In genomic region chr8:4276111-4276465, GRCm38 (mm10) we compare ENCODE assay signal across 8 mouse cellular contexts. TPM values are rescaled to one million over a fixed set of nuclear protein-coding genes. Genes with fewer than 3 reads are reported as not detected.
DNase-seq lines count a peak whose midpoint lies in the region; ATAC-seq and TF ChIP-seq lines count a peak whose summit lies in the region.

No protein-coding gene starts in this region.

- peak overlapping the region; percentile 83 for H3K4me2 ChIP-seq in liver, embryonic 11.5 days
- peak overlapping the region; percentile 69 for H3K4me2 ChIP-seq in stomach, embryonic 16.5 days (ENCODE audit: low read depth, low read length)

- H3K9ac ChIP-seq in liver, embryonic 11.5 days (ENCODE audit: low read depth, low read length) = peak overlapping the region; percentile 90
- H3K9ac ChIP-seq in stomach, embryonic 16.5 days (ENCODE audit: low read length) = peak overlapping the region; percentile 80

- DNase-seq in gastrocnemius, adult 2 months = no peak
- DNase-seq in gastrocnemius, adult 18-20 months (ENCODE audit: low spot score) = no peak
- no peak for DNase-seq in testis, postnatal 10 days (ENCODE audit: low spot score)
- no peak for DNase-seq in liver, embryonic 11.5 days (ENCODE audit: low spot score)
- DNase-seq in adrenal gland, adult (ENCODE audit: inconsistent age in 2 of 2, low spot score in 1 of 2) = no peak

- TF ChIP-seq POLR2A in testis, adult 2 months (IDR thresholded peaks at IDR 0.05; ENCODE audit: control insufficient read depth, low read depth, low read length) = no peak

- intact Hi-C loops in gastrocnemius, adult 2 months (cut with DNase I) = loop anchor here (2.0 kb wide), 1 partner anchor 47 kb away; no protein-coding TSS in a partner anchor

- H3K36me3 ChIP-seq in testis, adult 2 months (ENCODE audit: control insufficient read depth, insufficient read depth, low read length) = no peaks in the 10 kb centered on the region
- H3K36me3 ChIP-seq in liver, embryonic 11.5 days (ENCODE audit: control insufficient read depth, insufficient read depth, low read length) = peaks cover 17% of the 10 kb centered on the region
- H3K36me3 ChIP-seq in stomach, embryonic 16.5 days (ENCODE audit: control insufficient read depth, insufficient read depth, low read length) = 0 out of 2 replicates have a peak, but pooled peaks cover 5% of the 10 kb centered on the region

- peaks cover 4% of the 10 kb centered on the region for H3K4me1 ChIP-seq in testis, adult 2 months (ENCODE audit: control insufficient read depth, insufficient read depth, low read length)
- peaks cover 5% of the 10 kb centered on the region for H3K4me1 ChIP-seq in liver, embryonic 11.5 days (replicated peaks; ENCODE audit: control insufficient read depth, insufficient read depth, low read length)
- H3K4me1 ChIP-seq in stomach, embryonic 16.5 days (ENCODE audit: control insufficient read depth, insufficient read depth, low read length) = peaks cover 5% of the 10 kb centered on the region

- peak overlapping the region; percentile 75 for H3K4me3 ChIP-seq in gastrocnemius, adult 2 months
- peak overlapping the region; percentile 93 for H3K4me3 ChIP-seq in testis, adult 2 months (ENCODE audit: control insufficient read depth, low read depth, low read length)
- peak overlapping the region; percentile 76 for H3K4me3 ChIP-seq in liver, embryonic 11.5 days (ENCODE audit: low read depth, low read length)
- peak overlapping the region; percentile 78 for H3K4me3 ChIP-seq in stomach, embryonic 16.5 days (replicated peaks; ENCODE audit: low read length)

- TF ChIP-seq CTCF in gastrocnemius, adult 2 months (IDR thresholded peaks at IDR 0.05) = no peak
- no peak for TF ChIP-seq CTCF in testis, adult 2 months (IDR thresholded peaks at IDR 0.05; ENCODE audit: control insufficient read depth, insufficient read depth, insufficient replicate concordance, low read depth, low read length)

- no peak for ATAC-seq in liver, embryonic 11.5 days (replicated peaks; ENCODE audit: low FRiP score)
- ATAC-seq in stomach, embryonic 16.5 days (ENCODE audit: insufficient read depth, low FRiP score) = peak; percentile 63; the same call in 1 of the 2 replicates
- no peak for ATAC-seq in activated CD4-positive, CD25-positive, alpha-beta regulatory T cell, adult 4 months

- H3K27ac ChIP-seq in gastrocnemius, adult 2 months = peak overlapping the region; percentile 93
- H3K27ac ChIP-seq in testis, adult 2 months (ENCODE audit: control insufficient read depth, insufficient read depth, low read depth, low read length) = peak overlapping the region; percentile 33; the same call in 1 of the 2 replicates
- peak overlapping the region; percentile 75 for H3K27ac ChIP-seq in liver, embryonic 11.5 days (ENCODE audit: low read depth, low read length)
- H3K27ac ChIP-seq in stomach, embryonic 16.5 days (ENCODE audit: low read length) = peak overlapping the region; percentile 31; the same call in 1 of the 2 replicates

- no peaks in the 10 kb centered on the region for H3K27me3 ChIP-seq in testis, adult 2 months (ENCODE audit: control insufficient read depth, insufficient read depth, low read length)
- H3K27me3 ChIP-seq in liver, embryonic 11.5 days (replicated peaks; ENCODE audit: control insufficient read depth, insufficient read depth, low read length) = no peaks in the 10 kb centered on the region
- no peaks in the 10 kb centered on the region for H3K27me3 ChIP-seq in stomach, embryonic 16.5 days (ENCODE audit: control insufficient read depth, insufficient read depth, low read length)

- 26% methylated on average over 9 of the region's 9 CpGs for WGBS in liver, embryonic 11.5 days
- 27% methylated on average over 9 of the region's 9 CpGs for WGBS in stomach, embryonic 16.5 days

- H3K9me3 ChIP-seq in liver, embryonic 11.5 days (ENCODE audit: control insufficient read depth, low read length) = no peaks in the 10 kb centered on the region
- H3K9me3 ChIP-seq in stomach, embryonic 16.5 days (replicated peaks; ENCODE audit: control insufficient read depth, low read length) = no peaks in the 10 kb centered on the region

RNA-seq across cellular contexts. Expression of gene Timm44, which starts 0.4 kb away (rescaled TPM):
- total RNA-seq in gastrocnemius, adult 2 months (2021) = 10 to 100 TPM; 61.8 to 76.6 TPM
- total RNA-seq in gastrocnemius, adult 18-20 months (2021) = 10 to 100 TPM; 58.0 to 58.2 TPM
- 52.9 and 56.3 TPM in 2 replicates for polyA plus RNA-seq in testis, adult 2 months (2012; rRNA removed)
- 99.2 and 105 TPM in 2 replicates for polyA plus RNA-seq in liver, embryonic 11.5 days (2014; fragmentation: Nextera tagmentation; extraction: Ambion mirVana)
- 64.9 and 67.2 TPM in 2 replicates for polyA plus RNA-seq in stomach, embryonic 16.5 days (2015; fragmentation: Nextera tagmentation; extraction: Ambion mirVana)
- polyA plus RNA-seq in activated CD4-positive, CD25-positive, alpha-beta regulatory T cell, adult 4 months (2017; shearing (Covaris generic)) = 10 to 100 TPM; 74.9 to 77.5 TPM

RNA-seq across cellular contexts. Expression of gene Ctxn1, which starts 17.0 kb away (rescaled TPM):
- under 1 TPM; 0.41 to 0.45 TPM for total RNA-seq in gastrocnemius, adult 2 months (2021)
- total RNA-seq in gastrocnemius, adult 18-20 months (2021) = under 1 TPM; 0.37 to 0.69 TPM
- polyA plus RNA-seq in testis, adult 2 months (2012; rRNA removed) = 66.4 and 66.8 TPM in 2 replicates
- polyA plus RNA-seq in liver, embryonic 11.5 days (2014; fragmentation: Nextera tagmentation; extraction: Ambion mirVana) = 21.4 and 23.2 TPM in 2 replicates
- polyA plus RNA-seq in stomach, embryonic 16.5 days (2015; fragmentation: Nextera tagmentation; extraction: Ambion mirVana) = 65.9 and 67.9 TPM in 2 replicates
- under 1 TPM in 1 of 2 experiments, not detected in 1; 0.83 TPM for polyA plus RNA-seq in activated CD4-positive, CD25-positive, alpha-beta regulatory T cell, adult 4 months (2017; shearing (Covaris generic))

RNA-seq across cellular contexts. Expression of gene Snapc2, which starts 23.2 kb away (rescaled TPM):
- total RNA-seq in gastrocnemius, adult 2 months (2021) = 10 to 100 TPM in 1 of 2 experiments, 1 to 10 TPM in 1; 9.8 to 13.0 TPM
- total RNA-seq in gastrocnemius, adult 18-20 months (2021) = 10 to 100 TPM; 11.9 to 12.5 TPM
- polyA plus RNA-seq in testis, adult 2 months (2012; rRNA removed) = 16.0 and 20.7 TPM in 2 replicates
- 39.3 and 41.8 TPM in 2 replicates for polyA plus RNA-seq in liver, embryonic 11.5 days (2014; fragmentation: Nextera tagmentation; extraction: Ambion mirVana)
- 41.6 and 41.8 TPM in 2 replicates for polyA plus RNA-seq in stomach, embryonic 16.5 days (2015; fragmentation: Nextera tagmentation; extraction: Ambion mirVana)
- polyA plus RNA-seq in activated CD4-positive, CD25-positive, alpha-beta regulatory T cell, adult 4 months (2017; shearing (Covaris generic)) = 10 to 100 TPM; 10.4 to 11.0 TPM

RNA-seq across cellular contexts. Expression of gene Tgfbr3l, which starts 28.1 kb away (rescaled TPM):
- 1 to 10 TPM; 1.9 to 3.3 TPM for total RNA-seq in gastrocnemius, adult 2 months (2021)
- total RNA-seq in gastrocnemius, adult 18-20 months (2021) = 1 to 10 TPM; 1.2 to 1.7 TPM
- 18.2 and 38.8 TPM in 2 replicates for polyA plus RNA-seq in testis, adult 2 months (2012; rRNA removed)
- polyA plus RNA-seq in liver, embryonic 11.5 days (2014; fragmentation: Nextera tagmentation; extraction: Ambion mirVana) = 1.5 and 1.7 TPM in 2 replicates
- 3.0 and 4.9 TPM in 2 replicates for polyA plus RNA-seq in stomach, embryonic 16.5 days (2015; fragmentation: Nextera tagmentation; extraction: Ambion mirVana)
- 1 to 10 TPM; 3.5 to 6.8 TPM for polyA plus RNA-seq in activated CD4-positive, CD25-positive, alpha-beta regulatory T cell, adult 4 months (2017; shearing (Covaris generic))

RNA-seq across cellular contexts. Expression of gene Gm49320, which starts 37.4 kb away (rescaled TPM):
- total RNA-seq in gastrocnemius, adult 2 months (2021) = not detected
- total RNA-seq in gastrocnemius, adult 18-20 months (2021) = under 1 TPM in 1 of 2 experiments, not detected in 1; 0.14 TPM
- polyA plus RNA-seq in testis, adult 2 months (2012; rRNA removed) = 0.64 and 1.7 TPM in 2 replicates
- polyA plus RNA-seq in liver, embryonic 11.5 days (2014; fragmentation: Nextera tagmentation; extraction: Ambion mirVana) = 0.21 and 0.74 TPM in 2 replicates
- 0.79 TPM in 2 replicates for polyA plus RNA-seq in stomach, embryonic 16.5 days (2015; fragmentation: Nextera tagmentation; extraction: Ambion mirVana)
- polyA plus RNA-seq in activated CD4-positive, CD25-positive, alpha-beta regulatory T cell, adult 4 months (2017; shearing (Covaris generic)) = 1 to 10 TPM in 1 of 2 experiments, under 1 TPM in 1; 0.61 to 1.3 TPM

Comparison
In these comparisons a context has a peak if more than half of its experiments do, and no peak if none do; other contexts are left out.
1. H3K27ac ChIP-seq: peak in every context shown above with its lines; median percentile 93 in gastrocnemius, adult 2 months; 75 in liver, embryonic 11.5 days; 33 in testis, adult 2 months; 31 in stomach, embryonic 16.5 days.
2. RNA of gene Ctxn1, which starts 17.0 kb away (polyA plus RNA-seq): 66.4 to 66.8 TPM in testis, adult 2 months, 65.9 to 67.9 TPM in stomach, embryonic 16.5 days and 21.4 to 23.2 TPM in liver, embryonic 11.5 days; 0.83 TPM in activated CD4-positive, CD25-positive, alpha-beta regulatory T cell, adult 4 months; every median in the first group is over 10 times any median in the second.
3. Peak in every context shown above with its lines, with median percentiles within 50 percentile points of each other: H3K4me3 ChIP-seq.